Mouse (Mus musculus): ENCODE data around the gene Hbb-bs.

- no peak for TF ChIP-seq CTCF (IDR thresholded peaks at IDR 0.05; ENCODE audit: borderline replicate concordance, insufficient read depth, low read depth, low read length)
- no peak for TF ChIP-seq POLR2A (IDR thresholded peaks at IDR 0.05; ENCODE audit: borderline replicate concordance, insufficient read depth, low read length)
These were observed 12.4 kb upstream of the Hbb-bs start, which contains the start of gene Hbb-bh2 for GRCm38 (mm10) chr7:103840268-103840667.

Measured in cerebellum, adult 2 months (tissue).